ENCODE assay signal across 8 mouse cellular contexts in genomic region chr11:51681324-51681975, GRCm38 (mm10). TPM values are rescaled to one million over a fixed set of nuclear protein-coding genes. Genes with fewer than 3 reads are reported as not detected.
DNase-seq lines count a peak whose midpoint lies in the region; ATAC-seq and TF ChIP-seq lines count a peak whose summit lies in the region.

No protein-coding gene starts in this region.

- peak; percentile 90 for DNase-seq in MN1 (ENCODE audit: low spot score)
- peak; percentile 78 for DNase-seq in c-Kit-positive CD71-positive TER-119-negative erythroid progenitor cells, embryonic 14.5 days (ENCODE audit: low read depth)
- DNase-seq in forebrain, postnatal 0 days = peak; percentile 84
- peak; percentile 87 to 92 for DNase-seq in heart, postnatal 36 days
- peak; percentile 67 for DNase-seq in layer of hippocampus, adult 9-10 months (ENCODE audit: low spot score)
- peak; percentile 87 to 95 for DNase-seq in right cerebral cortex, adult 2 months (ENCODE audit: low spot score in 2 of 2)
- peak; percentile 70 for DNase-seq in urinary bladder, adult 2 months (ENCODE audit: low spot score)

- H3K4me1 ChIP-seq in forebrain, postnatal 0 days (ENCODE audit: insufficient read depth) = no peaks in the 10 kb centered on the region
- H3K4me1 ChIP-seq in lung, embryonic 16.5 days (replicated peaks; ENCODE audit: control insufficient read depth, insufficient read depth, low read length) = peaks cover 3% of the 10 kb centered on the region; the same call in 1 of the 2 replicates

- no peak overlapping the region for H3K4me3 ChIP-seq in forebrain, postnatal 0 days (ENCODE audit: low read depth, low read length)
- 0 out of 2 replicates have a peak overlapping the region, but pooled peaks have one; percentile 9 for H3K4me3 ChIP-seq in lung, embryonic 16.5 days (ENCODE audit: low read length)

- no peak for ATAC-seq in forebrain, postnatal 0 days
- ATAC-seq in lung, embryonic 16.5 days (ENCODE audit: low read depth) = peak; percentile 65; the same call in 1 of the 2 replicates

- intact Hi-C loops in heart, postnatal 36 days (cut with DNase I) = loop anchor here (1.0 to 5.0 kb wide), 3 partner anchors 44 to 139 kb away; partner anchors contain the start of gene Rmnd5b

- no peak overlapping the region for H3K27ac ChIP-seq in forebrain, postnatal 0 days (ENCODE audit: low read depth, low read length)
- no peak overlapping the region for H3K27ac ChIP-seq in lung, embryonic 16.5 days (ENCODE audit: low read length)

- no peak overlapping the region for H3K9ac ChIP-seq in forebrain, postnatal 0 days
- peak overlapping the region; percentile 11 for H3K9ac ChIP-seq in lung, embryonic 16.5 days (ENCODE audit: low read length)

- TF ChIP-seq CTCF in forebrain, postnatal 0 days (IDR thresholded peaks at IDR 0.05; ENCODE audit: low read depth) = peak; percentile 91

- 33% methylated on average over 13 of the region's 13 CpGs for WGBS in forebrain, postnatal 0 days
- WGBS in lung, embryonic 16.5 days = 28% methylated on average over 13 of the region's 13 CpGs

- no peak overlapping the region for H3K4me2 ChIP-seq in forebrain, postnatal 0 days (ENCODE audit: low read depth)
- H3K4me2 ChIP-seq in lung, embryonic 16.5 days (ENCODE audit: low read depth, low read length) = peak overlapping the region; percentile 19

- H3K27me3 ChIP-seq in forebrain, postnatal 0 days (ENCODE audit: insufficient read depth, low read length) = no peaks in the 10 kb centered on the region
- H3K27me3 ChIP-seq in lung, embryonic 16.5 days (ENCODE audit: control insufficient read depth, insufficient read depth, low read depth, low read length) = no peaks in the 10 kb centered on the region

- peaks cover 4% of the 10 kb centered on the region; the same call in 1 of the 2 replicates for H3K36me3 ChIP-seq in forebrain, postnatal 0 days (ENCODE audit: insufficient read depth)
- H3K36me3 ChIP-seq in lung, embryonic 16.5 days (ENCODE audit: control insufficient read depth, insufficient read depth, low read length) = no peaks in the 10 kb centered on the region

- H3K9me3 ChIP-seq in forebrain, postnatal 0 days (ENCODE audit: low read length) = no peaks in the 10 kb centered on the region
- no peaks in the 10 kb centered on the region for H3K9me3 ChIP-seq in lung, embryonic 16.5 days (ENCODE audit: control insufficient read depth, low read length)

RNA-seq across cellular contexts. Expression of gene 0610009B22Rik, which starts 7.2 kb away (rescaled TPM):
- total RNA-seq in forebrain, postnatal 0 days (2014; rRNA removed) = 32.5 and 40.9 TPM in 2 replicates
- polyA plus RNA-seq in forebrain, postnatal 0 days (2015; fragmentation: Nextera tagmentation; extraction: Ambion mirVana) = 78.7 and 81.4 TPM in 2 replicates
- total RNA-seq in heart, postnatal 36 days (2021) = 10 to 100 TPM; 33.8 to 36.5 TPM
- 103 and 104 TPM in 2 replicates for polyA plus RNA-seq in lung, embryonic 16.5 days (2015; fragmentation: Nextera tagmentation; extraction: Ambion mirVana)
- polyA plus RNA-seq in urinary bladder, adult 2 months (2012; rRNA removed) = 33.4 and 45.1 TPM in 2 replicates

RNA-seq across cellular contexts. Expression of gene D930048N14Rik, which starts 30.7 kb away (rescaled TPM):
- 0.85 and 1.1 TPM in 2 replicates for total RNA-seq in forebrain, postnatal 0 days (2014; rRNA removed)
- 0.39 and 0.46 TPM in 2 replicates for polyA plus RNA-seq in forebrain, postnatal 0 days (2015; fragmentation: Nextera tagmentation; extraction: Ambion mirVana)
- total RNA-seq in heart, postnatal 36 days (2021) = under 1 TPM; 0.33 to 0.62 TPM
- 4.0 and 4.5 TPM in 2 replicates for polyA plus RNA-seq in lung, embryonic 16.5 days (2015; fragmentation: Nextera tagmentation; extraction: Ambion mirVana)
- polyA plus RNA-seq in urinary bladder, adult 2 months (2012; rRNA removed) = 15.1 and 20.6 TPM in 2 replicates

RNA-seq across cellular contexts. Expression of gene N4bp3, which starts 30.8 kb away (rescaled TPM):
- 23.4 and 26.4 TPM in 2 replicates for total RNA-seq in forebrain, postnatal 0 days (2014; rRNA removed)
- polyA plus RNA-seq in forebrain, postnatal 0 days (2015; fragmentation: Nextera tagmentation; extraction: Ambion mirVana) = 17.3 and 17.9 TPM in 2 replicates
- 10 to 100 TPM; 13.4 to 16.3 TPM for total RNA-seq in heart, postnatal 36 days (2021)
- polyA plus RNA-seq in lung, embryonic 16.5 days (2015; fragmentation: Nextera tagmentation; extraction: Ambion mirVana) = 43.4 and 43.5 TPM in 2 replicates
- 4.2 and 4.9 TPM in 2 replicates for polyA plus RNA-seq in urinary bladder, adult 2 months (2012; rRNA removed)

RNA-seq across cellular contexts. Expression of gene Rmnd5b, which starts 45.8 kb away (rescaled TPM):
- 70.7 and 88.2 TPM in 2 replicates for total RNA-seq in forebrain, postnatal 0 days (2014; rRNA removed)
- polyA plus RNA-seq in forebrain, postnatal 0 days (2015; fragmentation: Nextera tagmentation; extraction: Ambion mirVana) = 74.4 and 75.9 TPM in 2 replicates
- 10 to 100 TPM; 14.5 to 16.0 TPM for total RNA-seq in heart, postnatal 36 days (2021)
- polyA plus RNA-seq in lung, embryonic 16.5 days (2015; fragmentation: Nextera tagmentation; extraction: Ambion mirVana) = 41.1 and 41.8 TPM in 2 replicates
- polyA plus RNA-seq in urinary bladder, adult 2 months (2012; rRNA removed) = 35.3 and 43.4 TPM in 2 replicates
